Comparison of ENCODE assay signal across 8 mouse cellular contexts in the genomic region with DNA sequence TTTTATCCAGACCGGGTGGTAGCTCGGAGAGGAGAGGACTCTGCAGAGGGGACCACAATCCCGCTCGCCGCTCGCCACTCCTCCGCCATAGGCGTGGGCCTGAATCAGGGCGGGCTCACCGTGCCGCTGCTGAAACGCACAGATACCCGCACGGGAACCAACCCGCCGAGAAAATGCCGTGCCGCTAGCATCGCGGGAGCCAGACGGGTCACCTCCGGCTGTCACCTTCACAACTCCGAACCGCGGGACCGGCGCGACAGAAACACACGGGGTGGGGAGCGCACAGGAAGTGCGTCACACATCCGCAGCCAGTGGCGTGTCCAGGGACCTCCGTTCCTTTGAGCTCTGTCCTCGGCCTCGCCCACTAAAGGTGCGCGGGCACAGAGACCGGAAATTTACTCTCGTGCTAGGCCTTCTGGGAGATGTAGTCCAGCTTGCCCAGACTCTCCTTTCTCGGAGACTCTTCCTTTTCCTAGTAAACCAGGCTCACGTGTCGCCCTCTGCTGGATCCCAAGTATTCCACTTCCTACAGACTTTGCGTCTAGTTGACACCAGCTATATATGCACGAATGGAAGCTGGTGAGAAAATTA. TPM values are rescaled to one million over a fixed set of nuclear protein-coding genes. Genes with fewer than 3 reads are reported as not detected.
DNase-seq lines count a peak whose midpoint lies in the region; ATAC-seq and TF ChIP-seq lines count a peak whose summit lies in the region.

Gene Ndufv1, minus strand, starts transcription at position 375 of the 591 bp plus-strand sequence.

- H3K4me1 ChIP-seq in erythroblast, embryonic 14.5 days (ENCODE audit: control insufficient read depth), result peaks cover 53% of the 10 kb centered on the region
- H3K4me1 ChIP-seq in heart, embryonic 11.5 days (ENCODE audit: control insufficient read depth, insufficient read depth, low read length), result peaks cover 15% of the 10 kb centered on the region
- peaks cover 7% of the 10 kb centered on the region for H3K4me1 ChIP-seq in kidney, embryonic 16.5 days (ENCODE audit: insufficient read depth, low read length)
- H3K4me1 ChIP-seq in liver, adult 2 months (ENCODE audit: control insufficient read depth, insufficient read depth, low read length), result peaks cover 9% of the 10 kb centered on the region

- peak within 1 kb of the TSS; percentile 91 for H3K9ac ChIP-seq in heart, embryonic 11.5 days (ENCODE audit: low read depth, low read length)
- peak within 1 kb of the TSS; percentile 82 for H3K9ac ChIP-seq in kidney, embryonic 16.5 days (replicated peaks; ENCODE audit: low read length)
- peak within 1 kb of the TSS; percentile 91 for H3K9ac ChIP-seq in liver, adult 2 months (ENCODE audit: low read depth, low read length)

- H3K27me3 ChIP-seq in C2C12 (ENCODE audit: control insufficient read depth, insufficient read depth, insufficient read length) (no peaks in the 10 kb centered on the region), myocyte (ENCODE audit: control insufficient read depth, insufficient read depth, insufficient read length) (no peaks in the 10 kb centered on the region)
- H3K27me3 ChIP-seq in erythroblast, embryonic 14.5 days (ENCODE audit: control insufficient read depth), result no peaks in the 10 kb centered on the region
- no peaks in the 10 kb centered on the region for H3K27me3 ChIP-seq in heart, embryonic 11.5 days (ENCODE audit: control insufficient read depth, insufficient read depth, low read length)
- no peaks in the 10 kb centered on the region for H3K27me3 ChIP-seq in kidney, embryonic 16.5 days (ENCODE audit: insufficient read depth, low read length)
- no peaks in the 10 kb centered on the region for H3K27me3 ChIP-seq in liver, adult 2 months (ENCODE audit: control insufficient read depth, insufficient read depth, low read length)
- no peaks in the 10 kb centered on the region for H3K27me3 ChIP-seq in splenic B cell, adult 2 months (ENCODE audit: control insufficient read depth, insufficient read depth, low read length, poor library complexity, severe bottlenecking)

- H3K9me3 ChIP-seq in erythroblast, embryonic 14.5 days (ENCODE audit: control insufficient read depth, low read length), result no peaks in the 10 kb centered on the region
- H3K9me3 ChIP-seq in heart, embryonic 11.5 days (replicated peaks; ENCODE audit: control insufficient read depth, low read length), result no peaks in the 10 kb centered on the region
- H3K9me3 ChIP-seq in kidney, embryonic 16.5 days (ENCODE audit: low read length), result no peaks in the 10 kb centered on the region

- peak; percentile 99 for ATAC-seq in heart, embryonic 11.5 days (replicated peaks; ENCODE audit: insufficient number of reproducible peaks, low FRiP score, low TSS enrichment)
- peak; percentile 99 for ATAC-seq in kidney, embryonic 16.5 days (ENCODE audit: low FRiP score, low TSS enrichment)

- H3K36me3 ChIP-seq in C2C12 (ENCODE audit: control insufficient read depth, insufficient read depth) (peaks cover 33% of the 10 kb centered on the region), myocyte (ENCODE audit: control insufficient read depth, insufficient read depth) (peaks cover 18% of the 10 kb centered on the region)
- H3K36me3 ChIP-seq in erythroblast, embryonic 14.5 days (ENCODE audit: control insufficient read depth), result peaks cover 38% of the 10 kb centered on the region
- peaks cover 12% of the 10 kb centered on the region for H3K36me3 ChIP-seq in heart, embryonic 11.5 days (ENCODE audit: control insufficient read depth, insufficient read depth, low read length)
- peaks cover 33% of the 10 kb centered on the region for H3K36me3 ChIP-seq in kidney, embryonic 16.5 days (ENCODE audit: insufficient read depth, low read length)
- peaks cover 13% of the 10 kb centered on the region; the same call in 1 of the 2 replicates for H3K36me3 ChIP-seq in liver, adult 2 months (ENCODE audit: control insufficient read depth, insufficient read depth, low read length)
- H3K36me3 ChIP-seq in splenic B cell, adult 2 months (ENCODE audit: control insufficient read depth, insufficient read depth, low read length, poor library complexity, severe bottlenecking), result peaks cover 2% of the 10 kb centered on the region; the same call in 1 of the 2 replicates

- peak within 1 kb of the TSS; percentile 75 for H3K27ac ChIP-seq in heart, embryonic 11.5 days (ENCODE audit: low read depth, low read length)
- peak within 1 kb of the TSS; percentile 47; the same call in 1 of the 2 replicates for H3K27ac ChIP-seq in kidney, embryonic 16.5 days (ENCODE audit: low read length)
- H3K27ac ChIP-seq in liver, adult 2 months (replicated peaks; ENCODE audit: insufficient read depth, low read depth, low read length), result peak within 1 kb of the TSS; percentile 78

- H3ac ChIP-seq in C2C12 (ENCODE audit: control insufficient read depth, insufficient read length, low read depth) (peak within 1 kb of the TSS; percentile 91), myocyte (ENCODE audit: control insufficient read depth, insufficient read length) (peak within 1 kb of the TSS; percentile 15)

- H3K4me3 ChIP-seq in C2C12 (ENCODE audit: insufficient read depth, poor library complexity, severe bottlenecking) (peak within 1 kb of the TSS; percentile 97), myocyte (peak within 1 kb of the TSS; percentile 78)
- H3K4me3 ChIP-seq in erythroblast, embryonic 14.5 days (replicated peaks), result peak within 1 kb of the TSS; percentile 78
- peak within 1 kb of the TSS; percentile 89 for H3K4me3 ChIP-seq in heart, embryonic 11.5 days (ENCODE audit: low read depth, low read length)
- H3K4me3 ChIP-seq in kidney, embryonic 16.5 days (ENCODE audit: low read length), result peak within 1 kb of the TSS; percentile 84
- H3K4me3 ChIP-seq in liver, adult 2 months (ENCODE audit: insufficient read depth, low read depth, low read length), result peak within 1 kb of the TSS; percentile 94

- H3K79me2 ChIP-seq in C2C12 (ENCODE audit: control insufficient read depth, insufficient read depth), result peaks cover 15% of the 10 kb centered on the region
- H3K79me2 ChIP-seq in liver, adult 2 months (ENCODE audit: control insufficient read depth, insufficient read depth, low read length), result no peaks in the 10 kb centered on the region; the same call in 1 of the 2 replicates
- H3K79me2 ChIP-seq in myocyte (ENCODE audit: control insufficient read depth, insufficient read depth), result peaks cover 15% of the 10 kb centered on the region

- H3K4me2 ChIP-seq in heart, embryonic 11.5 days, result peak within 1 kb of the TSS; percentile 82
- peak within 1 kb of the TSS; percentile 72 for H3K4me2 ChIP-seq in kidney, embryonic 16.5 days (replicated peaks; ENCODE audit: low read depth, low read length)
- peak within 1 kb of the TSS; percentile 99 for H3K4me2 ChIP-seq in myocyte (ENCODE audit: low read depth)

- peak; percentile 32; the same call in 1 of the 2 replicates for TF ChIP-seq POLR2A in brain, embryonic 14.5 days (IDR thresholded peaks at IDR 0.05; ENCODE audit: borderline replicate concordance, extremely low read depth, insufficient read depth, insufficient read length, poor library complexity, severe bottlenecking)
- peak; percentile 81 for TF ChIP-seq POLR2A in liver, adult 2 months (IDR thresholded peaks at IDR 0.05; ENCODE audit: extremely low read depth, insufficient read depth, low read length)
- TF ChIP-seq POLR2A in myocyte (IDR thresholded peaks at IDR 0.05; ENCODE audit: insufficient read length, low read depth), result peak; percentile 90

- peak; percentile 100 for DNase-seq in brain, embryonic 14.5 days (ENCODE audit: low read depth)
- peak; percentile 99 for DNase-seq in liver, adult 2 months (ENCODE audit: extremely low read depth, low read depth, low spot score)
- peak; percentile 96 for DNase-seq in splenic B cell, adult 2 months (ENCODE audit: low read depth, low spot score)

- H3K79me3 ChIP-seq in C2C12 (ENCODE audit: low read depth), result peaks cover 8% of the 10 kb centered on the region

- WGBS in heart, embryonic 11.5 days (ENCODE audit: insufficient replicate concordance), result under 1% methylated on average over 45 of the region's 45 CpGs
- under 1% methylated on average over 45 of the region's 45 CpGs for WGBS in kidney, embryonic 16.5 days
- under 1% methylated on average over 45 of the region's 45 CpGs for WGBS in liver, adult 2 months

- peak; percentile 70 for TF ChIP-seq CTCF in C2C12 (IDR thresholded peaks at IDR 0.05; ENCODE audit: control insufficient read depth, insufficient read depth, insufficient read length)
- peak; percentile 83; the same call in 1 of the 2 replicates for TF ChIP-seq CTCF in brain, embryonic 14.5 days (IDR thresholded peaks at IDR 0.05; ENCODE audit: borderline replicate concordance, extremely low read depth, insufficient read depth, insufficient read length)
- TF ChIP-seq CTCF in liver, adult 2 months (IDR thresholded peaks at IDR 0.05; ENCODE audit: low read depth, low read length), result peak; percentile 63

TF ChIP-seq in C2C12, 6 proteins besides CTCF, POLR2A, EP300 and RAD21:
- TF ChIP-seq FOSL1 (IDR thresholded peaks at IDR 0.05; ENCODE audit: insufficient read depth, low read length, poor library complexity, severe bottlenecking) (no peak), USF1 (IDR thresholded peaks at IDR 0.05; ENCODE audit: low read depth) (peak; percentile 53), MAX (IDR thresholded peaks at IDR 0.05) (peak; percentile 66), MYOG (IDR thresholded peaks at IDR 0.05; ENCODE audit: control insufficient read depth, extremely low read depth, insufficient read length) (no peak)

TF ChIP-seq in myocyte, 11 proteins besides CTCF, POLR2A, EP300 and RAD21 (continues in another document):
- peak; percentile 92 for TF ChIP-seq POLR2AphosphoS2 (IDR thresholded peaks at IDR 0.05; ENCODE audit: insufficient read length, low read depth)
- TF ChIP-seq CEBPB (IDR thresholded peaks at IDR 0.05; ENCODE audit: insufficient read depth, poor library complexity, severe bottlenecking), result no peak
- TF ChIP-seq USF1 (IDR thresholded peaks at IDR 0.05; ENCODE audit: low read depth), result no peak
- no peak for TF ChIP-seq TCF12 (IDR thresholded peaks at IDR 0.05; ENCODE audit: insufficient read depth, poor library complexity, severe bottlenecking)
- TF ChIP-seq MAX (IDR thresholded peaks at IDR 0.05; ENCODE audit: low read depth), result no peak
- TF ChIP-seq SRF (IDR thresholded peaks at IDR 0.05; ENCODE audit: control insufficient read depth, insufficient read length, low read depth), result peak; percentile 87
- peak in 1 of 3 experiments; percentile 26 for TF ChIP-seq MYOD1 (IDR thresholded peaks at IDR 0.05; ENCODE audit: control insufficient read depth in 1 of 3, insufficient read length in 2 of 3, low read depth in 2 of 3)
- TF ChIP-seq REST (IDR thresholded peaks at IDR 0.05; ENCODE audit: insufficient read depth, insufficient read length), result no peak

RNA-seq across cellular contexts. Expression of gene Ndufv1, which starts in this region (rescaled TPM):
- polyA plus RNA-seq in C2C12 (2012; fragmentation: generic; extraction: Trizol) (254 TPM), myocyte (2012; fragmentation: generic; extraction: Trizol) (405 TPM)
- 174 and 194 TPM in 2 replicates for polyA plus RNA-seq in brain, embryonic 14.5 days (2012; rRNA removed)
- 47.7 and 49.2 TPM in 2 replicates for polyA plus RNA-seq in erythroblast, embryonic 14.5 days (2012)
- 369 and 417 TPM in 2 replicates for polyA plus RNA-seq in heart, embryonic 11.5 days (2014; fragmentation: Nextera tagmentation; extraction: Ambion mirVana)
- 261 and 285 TPM in 2 replicates for polyA plus RNA-seq in kidney, embryonic 16.5 days (2015; fragmentation: Nextera tagmentation; extraction: Ambion mirVana)
- total RNA-seq in liver, adult 2 months (2014; rRNA removed), result 189 and 197 TPM in 2 replicates
- 239 and 251 TPM in 2 replicates for polyA plus RNA-seq in liver, adult 2 months (2012; rRNA removed)

Comparison
In these comparisons a context has a peak if more than half of its experiments do, and no peak if none do; other contexts are left out.
1. Peak in every context shown above with its lines: DNase-seq, ATAC-seq, H3K4me3 ChIP-seq and H3K27ac ChIP-seq.
2. POLR2A ChIP-seq: peak in every context shown above with its lines; median percentile 90 in myocyte; 81 in liver, adult 2 months; 32 in brain, embryonic 14.5 days.